Mouse (Mus musculus): ENCODE measurements around the gene Phka2. TPM values are rescaled to one million over a fixed set of nuclear protein-coding genes. Genes with fewer than 3 reads are reported as not detected.
A peak's percentile ranks its signal among the peaks of the same experiment; 100 is the strongest.

Gene Phka2
- polyA plus RNA-seq (2012; fragmentation: generic; extraction: Trizol), result 8.2 TPM
- long read RNA-seq, experiment 1, full-length matches to known transcripts, result 1 of 11 reads
- long read RNA-seq, experiment 1, partial matches to known transcripts, result 7 of 11 reads
- long read RNA-seq, experiment 1, other reads (novel, unspliced or antisense), result 3 of 11 reads
- long read RNA-seq, experiment 2, full-length matches to known transcripts, result 41 of 70 reads
- long read RNA-seq, experiment 2, partial matches to known transcripts, result 5 of 70 reads
- long read RNA-seq, experiment 2, other reads (novel, unspliced or antisense), result 24 of 70 reads

- H3K27me3 ChIP-seq (ENCODE audit: control insufficient read depth, insufficient read depth, insufficient read length), result no peaks in the 10 kb centered on the region
- TF ChIP-seq USF1 (IDR thresholded peaks at IDR 0.05; ENCODE audit: low read depth) (no peak), MAX (IDR thresholded peaks at IDR 0.05) (no peak), MYOG (IDR thresholded peaks at IDR 0.05; ENCODE audit: control insufficient read depth, extremely low read depth, insufficient read length) (no peak), FOSL1 (IDR thresholded peaks at IDR 0.05; ENCODE audit: insufficient read depth, low read length, poor library complexity, severe bottlenecking) (no peak), CTCF (IDR thresholded peaks at IDR 0.05; ENCODE audit: control insufficient read depth, insufficient read depth, insufficient read length) (no peak), CEBPB (IDR thresholded peaks at IDR 0.05; ENCODE audit: low read depth) (no peak), MYOD1 (IDR thresholded peaks at IDR 0.05; ENCODE audit: control insufficient read depth, insufficient read length, low read depth) (no peak)
These were observed at the start of gene Phka2 for GRCm38 (mm10) chrX:160502048-160503041. Gene Phka2, plus strand, starts transcription at chrX:160502166.

GRCm38 (mm10) chrX:160455686-160456085 is 46.3 kb upstream of the Phka2 start:
- no peaks in the 10 kb centered on the region for H3K36me3 ChIP-seq (ENCODE audit: control insufficient read depth, insufficient read depth)
- H3K27me3 ChIP-seq (ENCODE audit: control insufficient read depth, insufficient read depth, insufficient read length), result no peaks in the 10 kb centered on the region
- H3K79me3 ChIP-seq (ENCODE audit: low read depth), result no peaks in the 10 kb centered on the region
- no peak overlapping the region for H3K4me3 ChIP-seq (ENCODE audit: insufficient read depth, poor library complexity, severe bottlenecking)
- no peak overlapping the region for H3ac ChIP-seq (ENCODE audit: control insufficient read depth, insufficient read length, low read depth)
- no peaks in the 10 kb centered on the region for H3K79me2 ChIP-seq (ENCODE audit: control insufficient read depth, insufficient read depth)
- TF ChIP-seq MYOD1 (IDR thresholded peaks at IDR 0.05; ENCODE audit: control insufficient read depth, insufficient read length, low read depth) (no peak), USF1 (IDR thresholded peaks at IDR 0.05; ENCODE audit: low read depth) (peak; percentile 49)

More at GRCm38 (mm10) chrX:160502048-160503041, at the start of gene Phka2:
- Histone ChIP-seq H3K4me3 (ENCODE audit: insufficient read depth, poor library complexity, severe bottlenecking) (peak within 1 kb of the TSS; percentile 44), H3ac (ENCODE audit: control insufficient read depth, insufficient read length, low read depth) (peak within 1 kb of the TSS; percentile 66), H3K36me3 (ENCODE audit: control insufficient read depth, insufficient read depth) (no peaks in the 10 kb centered on the region), H3K79me3 (ENCODE audit: low read depth) (peaks cover 1% of the 10 kb centered on the region), H3K79me2 (ENCODE audit: control insufficient read depth, insufficient read depth) (peaks cover 14% of the 10 kb centered on the region)

GRCm38 (mm10) chrX:160471257-160471786 is 30.6 kb upstream of the Phka2 start:
- no peak for TF ChIP-seq FOSL1 (IDR thresholded peaks at IDR 0.05; ENCODE audit: insufficient read depth, low read length, poor library complexity, severe bottlenecking)
- no peak for TF ChIP-seq CEBPB (IDR thresholded peaks at IDR 0.05; ENCODE audit: low read depth)
- no peak for TF ChIP-seq MYOG (IDR thresholded peaks at IDR 0.05; ENCODE audit: control insufficient read depth, extremely low read depth, insufficient read length)
- no peak for TF ChIP-seq MYOD1 (IDR thresholded peaks at IDR 0.05; ENCODE audit: control insufficient read depth, insufficient read length, low read depth)
- no peak for TF ChIP-seq USF1 (IDR thresholded peaks at IDR 0.05; ENCODE audit: low read depth)
- TF ChIP-seq CTCF (IDR thresholded peaks at IDR 0.05; ENCODE audit: control insufficient read depth, insufficient read depth, insufficient read length), result no peak
- TF ChIP-seq MAX (IDR thresholded peaks at IDR 0.05), result no peak
- Histone ChIP-seq H3K79me2 (ENCODE audit: control insufficient read depth, insufficient read depth) (no peaks in the 10 kb centered on the region), H3K4me3 (ENCODE audit: insufficient read depth, poor library complexity, severe bottlenecking) (no peak overlapping the region), H3K27me3 (ENCODE audit: control insufficient read depth, insufficient read depth, insufficient read length) (no peaks in the 10 kb centered on the region), H3ac (ENCODE audit: control insufficient read depth, insufficient read length, low read depth) (no peak overlapping the region), H3K36me3 (ENCODE audit: control insufficient read depth, insufficient read depth) (no peaks in the 10 kb centered on the region), H3K79me3 (ENCODE audit: low read depth) (no peaks in the 10 kb centered on the region)

GRCm38 (mm10) chrX:160489784-160490183 is 12.2 kb upstream of the Phka2 start:
- Histone ChIP-seq H3ac (ENCODE audit: control insufficient read depth, insufficient read length, low read depth) (no peak overlapping the region), H3K79me3 (ENCODE audit: low read depth) (no peaks in the 10 kb centered on the region), H3K79me2 (ENCODE audit: control insufficient read depth, insufficient read depth) (no peaks in the 10 kb centered on the region), H3K36me3 (ENCODE audit: control insufficient read depth, insufficient read depth) (no peaks in the 10 kb centered on the region), H3K4me3 (ENCODE audit: insufficient read depth, poor library complexity, severe bottlenecking) (no peak overlapping the region), H3K27me3 (ENCODE audit: control insufficient read depth, insufficient read depth, insufficient read length) (no peaks in the 10 kb centered on the region)
- no peak for TF ChIP-seq USF1 (IDR thresholded peaks at IDR 0.05; ENCODE audit: low read depth)

GRCm38 (mm10) chrX:160494333-160494732 is 7.6 kb upstream of the Phka2 start:
- TF ChIP-seq FOSL1 (IDR thresholded peaks at IDR 0.05; ENCODE audit: insufficient read depth, low read length, poor library complexity, severe bottlenecking), result no peak
- no peak for TF ChIP-seq MAX (IDR thresholded peaks at IDR 0.05)
- no peak for TF ChIP-seq MYOD1 (IDR thresholded peaks at IDR 0.05; ENCODE audit: control insufficient read depth, insufficient read length, low read depth)
- no peak for TF ChIP-seq MYOG (IDR thresholded peaks at IDR 0.05; ENCODE audit: control insufficient read depth, extremely low read depth, insufficient read length)
- TF ChIP-seq CTCF (IDR thresholded peaks at IDR 0.05; ENCODE audit: control insufficient read depth, insufficient read depth, insufficient read length), result no peak
- no peak for TF ChIP-seq USF1 (IDR thresholded peaks at IDR 0.05; ENCODE audit: low read depth)
- no peak for TF ChIP-seq CEBPB (IDR thresholded peaks at IDR 0.05; ENCODE audit: low read depth)
- no peak overlapping the region for H3ac ChIP-seq (ENCODE audit: control insufficient read depth, insufficient read length, low read depth)
- H3K27me3 ChIP-seq (ENCODE audit: control insufficient read depth, insufficient read depth, insufficient read length), result no peaks in the 10 kb centered on the region
- H3K79me2 ChIP-seq (ENCODE audit: control insufficient read depth, insufficient read depth), result no peaks in the 10 kb centered on the region
- H3K4me3 ChIP-seq (ENCODE audit: insufficient read depth, poor library complexity, severe bottlenecking), result no peak overlapping the region
- no peaks in the 10 kb centered on the region for H3K36me3 ChIP-seq (ENCODE audit: control insufficient read depth, insufficient read depth)
- H3K79me3 ChIP-seq (ENCODE audit: low read depth), result no peaks in the 10 kb centered on the region
